Mouse (Mus musculus) stomach, postnatal 0 days (tissue): ENCODE results near the gene Kcnip4.

Source experiments
- CTCF ChIP-seq: IDR thresholded peaks from 2 replicates; pipeline ENCODE4 v1.5.1; 2016; ENCODE audit warnings: antibody characterized with exemption, low read depth, mild to moderate bottlenecking, moderate library complexity
- EP300 ChIP-seq: optimal IDR thresholded peaks from 2 replicates; pipeline ENCODE3; 2016; ENCODE audit warnings: antibody characterized with exemption

DNA sequence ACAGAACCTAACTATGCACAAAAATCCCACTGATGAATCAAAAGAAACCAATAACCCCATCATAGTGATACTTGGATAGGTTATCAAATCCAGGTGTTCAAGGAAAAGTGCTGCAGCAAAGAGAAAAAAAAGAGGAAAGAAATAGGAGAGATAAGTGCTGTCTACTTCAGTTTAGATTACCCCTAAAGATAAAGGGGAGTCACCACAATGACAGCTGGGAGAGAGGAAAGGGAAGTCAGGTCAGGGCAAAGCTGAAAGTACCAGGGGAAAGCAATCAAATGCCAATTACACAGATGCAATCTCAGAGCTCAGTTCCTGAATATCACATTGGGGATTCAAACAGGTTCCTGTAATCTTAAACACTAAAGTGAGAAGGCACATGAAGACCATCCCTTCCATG lies 97.0 kb downstream of the Kcnip4 start:
- TF ChIP-seq EP300 (no peak), CTCF (no peak)
